Mouse (Mus musculus): Measurements from ENCODE around the gene Olfr545. TPM values are rescaled to one million over a fixed set of nuclear protein-coding genes. Genes with fewer than 3 reads are reported as not detected.

The Olfr545 gene
- total RNA-seq, 1 experiment, result not detected

- DNase-seq (ENCODE audit: low read depth, low spot score), result no peak
- peak overlapping the region; percentile 69 for H3K27ac ChIP-seq (ENCODE audit: insufficient read depth, low read depth, low read length, poor library complexity, severe bottlenecking)
Measured at GRCm38 (mm10) chr7:102478926-102479325, 20.4 kb downstream of the Olfr545 start.

GRCm38 (mm10) chr7:102478425-102478824, 20.9 kb downstream of the Olfr545 start:
- no peak for TF ChIP-seq ZNF384 (IDR thresholded peaks at IDR 0.05; ENCODE audit: low read depth, low read length)
- TF ChIP-seq CHD2 (IDR thresholded peaks at IDR 0.05; ENCODE audit: low read depth, low read length), result no peak
- TF ChIP-seq MAFK (IDR thresholded peaks at IDR 0.05; ENCODE audit: insufficient read depth, low read depth, low read length), result no peak
- TF ChIP-seq ZC3H11A (IDR thresholded peaks at IDR 0.05; ENCODE audit: borderline replicate concordance, low read depth, low read length), result no peak
- no peak for TF ChIP-seq HCFC1 (IDR thresholded peaks at IDR 0.05; ENCODE audit: borderline replicate concordance, insufficient read depth, low read length)
- H3K4me1 ChIP-seq (ENCODE audit: control insufficient read depth in 2 of 2, insufficient read depth in 2 of 2, low read length in 2 of 2, poor library complexity in 1 of 2), result peaks cover 8 to 10% of the 10 kb centered on the region in 2 experiments; a peak in 3 of 4 replicates
- DNase-seq (ENCODE audit: low read depth, low spot score), result no peak
- no peaks in the 10 kb centered on the region for H3K9me3 ChIP-seq (ENCODE audit: control insufficient read depth, insufficient read depth, low read depth, low read length)
- peaks cover 2% of the 10 kb centered on the region; the same call in 1 of the 2 replicates for H3K36me3 ChIP-seq (ENCODE audit: control insufficient read depth, insufficient read depth, low read length, poor library complexity, severe bottlenecking)
- in situ Hi-C loops (cut with MboI; ENCODE audit: low sequenced_read_pairs in 2 of 2, unreplicated experiment in 2 of 2), result no loop called here
- H3K9ac ChIP-seq (ENCODE audit: insufficient read depth, low read depth, low read length, poor library complexity, severe bottlenecking), result no peak overlapping the region
- no peak overlapping the region; the same call in 1 of the 2 replicates for H3K27ac ChIP-seq (ENCODE audit: insufficient read depth, low read depth, low read length, poor library complexity, severe bottlenecking)
- H3K4me3 ChIP-seq (ENCODE audit: insufficient read depth in 1 of 2, low read depth in 1 of 2, low read length in 2 of 2, poor library complexity in 1 of 2, severe bottlenecking in 1 of 2), result no peak overlapping the region

More at GRCm38 (mm10) chr7:102478926-102479325, 20.4 kb downstream of the Olfr545 start:
- peaks cover 8 to 10% of the 10 kb centered on the region in 2 experiments; a peak in 3 of 4 replicates for H3K4me1 ChIP-seq (ENCODE audit: control insufficient read depth in 2 of 2, insufficient read depth in 2 of 2, low read length in 2 of 2, poor library complexity in 1 of 2)
- no peak overlapping the region for H3K4me3 ChIP-seq (ENCODE audit: insufficient read depth in 1 of 2, low read depth in 1 of 2, low read length in 2 of 2, poor library complexity in 1 of 2, severe bottlenecking in 1 of 2)
- H3K9me3 ChIP-seq (ENCODE audit: control insufficient read depth, insufficient read depth, low read depth, low read length), result no peaks in the 10 kb centered on the region
- peaks cover 2% of the 10 kb centered on the region; the same call in 1 of the 2 replicates for H3K36me3 ChIP-seq (ENCODE audit: control insufficient read depth, insufficient read depth, low read length, poor library complexity, severe bottlenecking)
- H3K9ac ChIP-seq (ENCODE audit: insufficient read depth, low read depth, low read length, poor library complexity, severe bottlenecking), result no peak overlapping the region
- TF ChIP-seq CHD2 (IDR thresholded peaks at IDR 0.05; ENCODE audit: low read depth, low read length) (no peak), HCFC1 (IDR thresholded peaks at IDR 0.05; ENCODE audit: borderline replicate concordance, insufficient read depth, low read length) (no peak), ZNF384 (IDR thresholded peaks at IDR 0.05; ENCODE audit: low read depth, low read length) (no peak), MAFK (IDR thresholded peaks at IDR 0.05; ENCODE audit: insufficient read depth, low read depth, low read length) (no peak), ZC3H11A (IDR thresholded peaks at IDR 0.05; ENCODE audit: borderline replicate concordance, low read depth, low read length) (no peak)
- in situ Hi-C loops (cut with MboI; ENCODE audit: low sequenced_read_pairs in 2 of 2, unreplicated experiment in 2 of 2), result no loop called here

GRCm38 (mm10) chr7:102477377-102477776, 22.0 kb downstream of the Olfr545 start:
- TF ChIP-seq HCFC1 (IDR thresholded peaks at IDR 0.05; ENCODE audit: borderline replicate concordance, insufficient read depth, low read length), result no peak
- no peak for TF ChIP-seq ZC3H11A (IDR thresholded peaks at IDR 0.05; ENCODE audit: borderline replicate concordance, low read depth, low read length)
- Histone ChIP-seq H3K4me3 (ENCODE audit: insufficient read depth in 1 of 2, low read depth in 1 of 2, low read length in 2 of 2, poor library complexity in 1 of 2, severe bottlenecking in 1 of 2) (no peak overlapping the region), H3K9me3 (ENCODE audit: control insufficient read depth, insufficient read depth, low read depth, low read length) (no peaks in the 10 kb centered on the region), H3K27ac (ENCODE audit: insufficient read depth, low read depth, low read length, poor library complexity, severe bottlenecking) (no peak overlapping the region; the same call in 1 of the 2 replicates), H3K4me1 (ENCODE audit: control insufficient read depth in 2 of 2, insufficient read depth in 2 of 2, low read length in 2 of 2, poor library complexity in 1 of 2) (peaks cover 8 to 10% of the 10 kb centered on the region in 2 experiments; a peak in 3 of 4 replicates), H3K9ac (ENCODE audit: insufficient read depth, low read depth, low read length, poor library complexity, severe bottlenecking) (no peak overlapping the region), H3K36me3 (ENCODE audit: control insufficient read depth, insufficient read depth, low read length, poor library complexity, severe bottlenecking) (peaks cover 2% of the 10 kb centered on the region; the same call in 1 of the 2 replicates)
- no peak for DNase-seq (ENCODE audit: low read depth, low spot score)
- in situ Hi-C loops (cut with MboI; ENCODE audit: low sequenced_read_pairs in 2 of 2, unreplicated experiment in 2 of 2), result no loop called here

- Histone ChIP-seq H3K4me1 (ENCODE audit: control insufficient read depth in 2 of 2, insufficient read depth in 2 of 2, low read length in 2 of 2, poor library complexity in 1 of 2) (peaks cover 8 to 10% of the 10 kb centered on the region in 2 experiments; a peak in 3 of 4 replicates), H3K4me3 (ENCODE audit: insufficient read depth in 1 of 2, low read depth in 1 of 2, low read length in 2 of 2, poor library complexity in 1 of 2, severe bottlenecking in 1 of 2) (no peak overlapping the region), H3K9ac (ENCODE audit: insufficient read depth, low read depth, low read length, poor library complexity, severe bottlenecking) (no peak overlapping the region), H3K36me3 (ENCODE audit: control insufficient read depth, insufficient read depth, low read length, poor library complexity, severe bottlenecking) (peaks cover 2% of the 10 kb centered on the region; the same call in 1 of the 2 replicates), H3K9me3 (ENCODE audit: control insufficient read depth, insufficient read depth, low read depth, low read length) (no peaks in the 10 kb centered on the region), H3K27ac (ENCODE audit: insufficient read depth, low read depth, low read length, poor library complexity, severe bottlenecking) (no peak overlapping the region)
- no peak for TF ChIP-seq ZC3H11A (IDR thresholded peaks at IDR 0.05; ENCODE audit: borderline replicate concordance, low read depth, low read length)
- TF ChIP-seq CHD2 (IDR thresholded peaks at IDR 0.05; ENCODE audit: low read depth, low read length), result no peak
- no peak for TF ChIP-seq MAFK (IDR thresholded peaks at IDR 0.05; ENCODE audit: insufficient read depth, low read depth, low read length)
- TF ChIP-seq HCFC1 (IDR thresholded peaks at IDR 0.05; ENCODE audit: borderline replicate concordance, insufficient read depth, low read length), result no peak
- TF ChIP-seq ZNF384 (IDR thresholded peaks at IDR 0.05; ENCODE audit: low read depth, low read length), result no peak
- in situ Hi-C loops (cut with MboI; ENCODE audit: low sequenced_read_pairs in 2 of 2, unreplicated experiment in 2 of 2), result no loop called here
- no peak for DNase-seq (ENCODE audit: low read depth, low spot score)
Measured at GRCm38 (mm10) chr7:102476601-102477000, 22.8 kb downstream of the Olfr545 start.
